In the genomic region with DNA sequence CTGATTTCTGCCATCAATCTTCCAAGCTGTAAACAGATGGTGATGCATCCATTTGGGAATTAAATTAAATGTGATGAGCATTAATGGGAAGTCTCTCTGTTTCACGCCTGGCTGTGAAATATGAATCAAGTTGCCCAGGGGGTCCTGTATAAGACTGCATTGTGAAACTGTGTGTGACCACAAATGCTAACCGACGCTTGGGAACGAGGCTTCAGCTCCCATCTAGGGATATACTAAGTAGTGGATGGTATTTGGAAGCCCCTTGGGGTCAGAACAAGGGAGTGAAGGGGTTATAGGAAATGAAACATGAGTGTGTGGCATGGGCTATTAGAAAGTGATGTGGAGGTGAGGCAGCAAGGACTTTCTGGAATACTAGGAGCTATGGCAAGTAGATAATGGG, we compare ENCODE assay signal across 29 mouse cellular contexts.
DNase-seq lines count a peak whose midpoint lies in the region; ATAC-seq and TF ChIP-seq lines count a peak whose summit lies in the region.
"Had no signal": no experiment of that assay in that cellular context is flagged by ENCODE, and none has a peak within 500 bp of the region (broad histone marks: within the 10 kb centered on the region; RNA-seq: fewer than 3 reads in every experiment).

No protein-coding gene starts in this region.

- no peaks in the 10 kb centered on the region for H3K36me3 ChIP-seq in hindbrain, embryonic 12.5 days
- H3K36me3 ChIP-seq in hindbrain, embryonic 10.5 days: no peaks in the 10 kb centered on the region
- no peaks in the 10 kb centered on the region for H3K36me3 ChIP-seq in midbrain, postnatal 0 days (ENCODE audit: insufficient read depth, low read length)
- no peaks in the 10 kb centered on the region for H3K36me3 ChIP-seq in midbrain, embryonic 15.5 days (replicated peaks)
- H3K36me3 ChIP-seq in hindbrain, embryonic 15.5 days: no peaks in the 10 kb centered on the region
- H3K36me3 ChIP-seq: embryonic facial prominence, embryonic 13.5 days; forebrain, embryonic 10.5 days; kidney, embryonic 15.5 days; limb, embryonic 13.5 days had no signal

- 73% methylated on average over 4 of the region's 4 CpGs for WGBS in hindbrain, embryonic 12.5 days
- WGBS in hindbrain, embryonic 10.5 days: 81% methylated on average over 4 of the region's 4 CpGs
- WGBS in midbrain, postnatal 0 days: 69% methylated on average over 4 of the region's 4 CpGs
- WGBS in midbrain, embryonic 15.5 days: 73% methylated on average over 4 of the region's 4 CpGs
- 46% methylated on average over 4 of the region's 4 CpGs for WGBS in hindbrain, embryonic 15.5 days

- no peaks in the 10 kb centered on the region for H3K27me3 ChIP-seq in hindbrain, embryonic 12.5 days
- H3K27me3 ChIP-seq in hindbrain, embryonic 10.5 days (ENCODE audit: insufficient read depth, poor library complexity, severe bottlenecking): no peaks in the 10 kb centered on the region
- no peaks in the 10 kb centered on the region for H3K27me3 ChIP-seq in midbrain, postnatal 0 days (ENCODE audit: insufficient read depth, low read length)
- H3K27me3 ChIP-seq in midbrain, embryonic 15.5 days (replicated peaks): no peaks in the 10 kb centered on the region
- H3K27me3 ChIP-seq in hindbrain, embryonic 15.5 days: no peaks in the 10 kb centered on the region
- H3K27me3 ChIP-seq: embryonic facial prominence, embryonic 13.5 days; heart, embryonic 12.5 days; kidney, embryonic 15.5 days; limb, embryonic 13.5 days had no signal

- no peak overlapping the region for H3K27ac ChIP-seq in hindbrain, embryonic 12.5 days
- no peak overlapping the region for H3K27ac ChIP-seq in hindbrain, embryonic 10.5 days
- H3K27ac ChIP-seq in midbrain, postnatal 0 days (ENCODE audit: low read depth, low read length): no peak overlapping the region
- H3K27ac ChIP-seq in midbrain, embryonic 15.5 days: no peak overlapping the region
- no peak overlapping the region for H3K27ac ChIP-seq in hindbrain, embryonic 15.5 days (replicated peaks)
- H3K27ac ChIP-seq: embryonic facial prominence, embryonic 13.5 days; forebrain, embryonic 10.5 days; gastrocnemius, adult 2 months; kidney, embryonic 15.5 days; layer of hippocampus, adult 2 months; limb, embryonic 13.5 days; stomach, postnatal 0 days had no signal

- no peak overlapping the region for H3K4me3 ChIP-seq in hindbrain, embryonic 12.5 days
- H3K4me3 ChIP-seq in hindbrain, embryonic 10.5 days: no peak overlapping the region
- H3K4me3 ChIP-seq in midbrain, postnatal 0 days (ENCODE audit: low read depth, low read length): no peak overlapping the region
- no peak overlapping the region for H3K4me3 ChIP-seq in midbrain, embryonic 15.5 days
- H3K4me3 ChIP-seq in hindbrain, embryonic 15.5 days: no peak overlapping the region
- H3K4me3 ChIP-seq: embryonic facial prominence, embryonic 13.5 days; forebrain, embryonic 10.5 days; gastrocnemius, adult 2 months; heart, embryonic 12.5 days; kidney, embryonic 15.5 days; layer of hippocampus, adult 2 months; limb, embryonic 13.5 days had no signal

- H3K9me3 ChIP-seq in hindbrain, embryonic 12.5 days (replicated peaks): no peaks in the 10 kb centered on the region
- H3K9me3 ChIP-seq in hindbrain, embryonic 10.5 days: no peaks in the 10 kb centered on the region
- no peaks in the 10 kb centered on the region for H3K9me3 ChIP-seq in midbrain, postnatal 0 days (ENCODE audit: low read length)
- no peaks in the 10 kb centered on the region for H3K9me3 ChIP-seq in midbrain, embryonic 15.5 days
- H3K9me3 ChIP-seq in hindbrain, embryonic 15.5 days: no peaks in the 10 kb centered on the region
- H3K9me3 ChIP-seq: embryonic facial prominence, embryonic 13.5 days; forebrain, embryonic 10.5 days; heart, embryonic 12.5 days; kidney, embryonic 15.5 days; limb, embryonic 13.5 days had no signal

- H3K4me2 ChIP-seq in hindbrain, embryonic 12.5 days (replicated peaks): no peak overlapping the region
- no peak overlapping the region for H3K4me2 ChIP-seq in midbrain, postnatal 0 days (ENCODE audit: low read depth, low read length, poor library complexity, severe bottlenecking)
- H3K4me2 ChIP-seq in midbrain, embryonic 15.5 days: no peak overlapping the region
- H3K4me2 ChIP-seq in hindbrain, embryonic 15.5 days: no peak overlapping the region
- H3K4me2 ChIP-seq: embryonic facial prominence, embryonic 13.5 days; heart, embryonic 12.5 days; kidney, embryonic 15.5 days; limb, embryonic 13.5 days; liver, embryonic 11.5 days; midbrain, embryonic 11.5 days had no signal

- H3K4me1 ChIP-seq in hindbrain, embryonic 12.5 days: peaks cover 4% of the 10 kb centered on the region; the same call in 1 of the 2 replicates
- H3K4me1 ChIP-seq in hindbrain, embryonic 10.5 days (replicated peaks): no peaks in the 10 kb centered on the region
- H3K4me1 ChIP-seq in midbrain, postnatal 0 days (ENCODE audit: insufficient read depth, low read length): no peaks in the 10 kb centered on the region
- no peaks in the 10 kb centered on the region for H3K4me1 ChIP-seq in midbrain, embryonic 15.5 days
- no peaks in the 10 kb centered on the region; the same call in 1 of the 2 replicates for H3K4me1 ChIP-seq in hindbrain, embryonic 15.5 days (replicated peaks)
- H3K4me1 ChIP-seq: embryonic facial prominence, embryonic 13.5 days; forebrain, embryonic 10.5 days; kidney, embryonic 15.5 days; limb, embryonic 13.5 days had no signal

- DNase-seq in hindbrain, embryonic 10.5 days (ENCODE audit: low spot score): no peak
- DNase-seq in midbrain, postnatal 0 days (ENCODE audit: low spot score): peak; percentile 19
- DNase-seq in testis, postnatal 14 days (ENCODE audit: low spot score): no peak
- no peak for DNase-seq in heart, adult 9 months (ENCODE audit: low spot score in 2 of 2)
- DNase-seq: adrenal gland, postnatal 14 days; cerebellum, adult 11-12 months; cerebellum, adult 9-11 months; gastrocnemius, adult 2 months; gastrocnemius, postnatal 36 days; heart, adult 18-20 months; heart, postnatal 4 days; kidney, adult 18-20 months; kidney, postnatal 36 days; lung, postnatal 14 days; right cerebral cortex, postnatal 4 days; thymus, postnatal 4 days had no signal

- TF ChIP-seq CTCF in midbrain, postnatal 0 days (IDR thresholded peaks at IDR 0.05): no peak

- no peak overlapping the region for H3K9ac ChIP-seq in hindbrain, embryonic 12.5 days
- no peak overlapping the region for H3K9ac ChIP-seq in midbrain, postnatal 0 days (replicated peaks; ENCODE audit: low read length, poor library complexity, severe bottlenecking)
- no peak overlapping the region for H3K9ac ChIP-seq in midbrain, embryonic 15.5 days
- no peak overlapping the region for H3K9ac ChIP-seq in hindbrain, embryonic 15.5 days
- H3K9ac ChIP-seq: embryonic facial prominence, embryonic 13.5 days; heart, embryonic 12.5 days; kidney, embryonic 15.5 days; limb, embryonic 13.5 days had no signal

- 0 out of 2 replicates have a peak, but pooled peaks have one; percentile 48 for ATAC-seq in hindbrain, embryonic 12.5 days (ENCODE audit: low FRiP score)
- ATAC-seq in midbrain, postnatal 0 days (ENCODE audit: low FRiP score): no peak
- ATAC-seq in midbrain, embryonic 15.5 days (replicated peaks): no peak
- peak; percentile 31; the same call in 1 of the 2 replicates for ATAC-seq in hindbrain, embryonic 15.5 days (ENCODE audit: low FRiP score, low read depth)
- ATAC-seq: CD4-positive, CD25-positive, alpha-beta regulatory T cell, adult 4 months had no signal

Comparison
In these comparisons a context has a peak if more than half of its experiments do, and no peak if none do; other contexts are left out.
1. ATAC-seq: peak in hindbrain, embryonic 12.5 days (single experiment) and hindbrain, embryonic 15.5 days (single experiment); none in midbrain, postnatal 0 days (single experiment) and midbrain, embryonic 15.5 days (single experiment).